Comparison of ENCODE assay signal across 9 mouse cellular contexts in the genomic region with DNA sequence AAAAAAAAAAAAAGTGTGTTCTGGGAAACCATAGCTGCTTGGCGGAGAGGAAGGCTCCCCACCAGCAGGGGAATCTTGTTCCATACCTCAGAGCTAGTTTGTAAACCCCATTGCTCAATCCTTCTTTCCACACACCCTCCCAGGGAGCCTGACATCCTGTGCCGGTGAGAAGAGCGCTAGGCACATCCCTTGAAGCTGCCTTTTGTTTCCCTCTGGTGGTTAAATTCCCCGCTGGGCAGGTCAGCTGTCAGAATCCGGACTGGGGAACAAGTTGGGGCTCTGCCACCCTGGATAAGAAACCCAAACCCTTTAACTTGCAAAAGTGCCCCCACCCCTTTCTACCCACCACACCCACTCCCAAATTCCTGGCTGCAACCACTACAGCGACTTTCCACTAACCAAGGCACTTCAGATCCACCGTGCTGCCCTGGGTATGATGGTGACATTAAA. TPM values are rescaled to one million over a fixed set of nuclear protein-coding genes. Genes with fewer than 3 reads are reported as not detected.
DNase-seq lines count a peak whose midpoint lies in the region; TF ChIP-seq lines count a peak whose summit lies in the region.
"Had no signal": no experiment of that assay in that cellular context is flagged by ENCODE, and none has a peak within 500 bp of the region (broad histone marks: within the 10 kb centered on the region; RNA-seq: fewer than 3 reads in every experiment).

No protein-coding gene starts in this region.

- WGBS in bone marrow, adult 2 months: 8% methylated on average over 7 of the region's 7 CpGs

- no peaks in the 10 kb centered on the region for H3K27me3 ChIP-seq in megakaryocyte, embryonic 14.5 days (replicated peaks)

- peak; percentile 50; the same call in 1 of the 2 replicates for TF ChIP-seq CTCF in bone marrow, adult 2 months (IDR thresholded peaks at IDR 0.05; ENCODE audit: control insufficient read depth, insufficient read depth, low read length)

- peaks cover 10% of the 10 kb centered on the region for H3K36me3 ChIP-seq in megakaryocyte, embryonic 14.5 days (replicated peaks; ENCODE audit: low read length)

- TF ChIP-seq POLR2A in bone marrow, adult 2 months (IDR thresholded peaks at IDR 0.05; ENCODE audit: borderline replicate concordance, control insufficient read depth, low read depth, low read length): no peak

- H3K27ac ChIP-seq in bone marrow, adult 2 months (ENCODE audit: control insufficient read depth, insufficient read depth, low read depth, low read length, poor library complexity): peak overlapping the region; percentile 66

- 0 out of 2 replicates have a peak, but pooled peaks cover 3% of the 10 kb centered on the region for H3K9me3 ChIP-seq in megakaryocyte, embryonic 14.5 days

- peaks cover 7% of the 10 kb centered on the region; the same call in 1 of the 2 replicates for H3K4me1 ChIP-seq in bone marrow, adult 2 months (ENCODE audit: control insufficient read depth, insufficient read depth, low read length)
- H3K4me1 ChIP-seq in megakaryocyte, embryonic 14.5 days: peaks cover 76% of the 10 kb centered on the region

- peak overlapping the region; percentile 11 for H3K4me3 ChIP-seq in bone marrow, adult 2 months (replicated peaks; ENCODE audit: control insufficient read depth, low read depth, low read length)
- H3K4me3 ChIP-seq in megakaryocyte, embryonic 14.5 days (replicated peaks): peak overlapping the region; percentile 94

- DNase-seq in cerebellum, adult 18-20 months: peak; percentile 4 to 6
- no peak for DNase-seq in cerebellum, adult 11 months
- DNase-seq in heart, adult 8-10 months (ENCODE audit: low spot score): peak; percentile 42
- peak; percentile 37 for DNase-seq in kidney, postnatal 14 days
- no peak for DNase-seq in right cerebral cortex, adult 18-20 months
- DNase-seq in frontal cortex, adult 2 months (ENCODE audit: extremely low spot score in 1 of 2, low spot score in 1 of 2): no peak

RNA-seq across cellular contexts. Expression of gene Ifitm3, which starts 2.2 kb away (rescaled TPM):
- polyA plus RNA-seq in bone marrow, adult 2 months (2011; ENCODE audit: insufficient read depth, insufficient read length, low replicate concordance, missing spikeins): 166 and 209 TPM in 2 replicates
- total RNA-seq in heart, adult 8-10 months (2022): 100 to 1,000 TPM in 1 of 4 experiments, 10 to 100 TPM in 3; 83.5 to 104 (median 88.4) TPM
- polyA plus RNA-seq in megakaryocyte, embryonic 14.5 days (2012; ENCODE audit: insufficient read depth, low replicate concordance): 28.6 and 151 TPM in 2 replicates
- polyA plus RNA-seq in frontal cortex, adult 2 months (2012; rRNA removed): 72.6 and 82.1 TPM in 2 replicates

RNA-seq across cellular contexts. Expression of gene Ifitm6, which starts 9.4 kb away (rescaled TPM):
- 195 and 524 TPM in 2 replicates for polyA plus RNA-seq in bone marrow, adult 2 months (2011; ENCODE audit: insufficient read depth, insufficient read length, low replicate concordance, missing spikeins)
- 1 to 10 TPM in 1 of 4 experiments, not detected in 3; 4.9 TPM for total RNA-seq in heart, adult 8-10 months (2022)
- 0.91 TPM in 1 of 2 replicates, not detected in the other for polyA plus RNA-seq in megakaryocyte, embryonic 14.5 days (2012; ENCODE audit: insufficient read depth, low replicate concordance)
- polyA plus RNA-seq in frontal cortex, adult 2 months (2012; rRNA removed): 0.86 and 1.0 TPM in 2 replicates
- total RNA-seq: MEL had no signal

RNA-seq across cellular contexts. Expression of gene Gm17387, which starts 20.6 kb away (rescaled TPM):
- not detected in 2 replicates for polyA plus RNA-seq in bone marrow, adult 2 months (2011; ENCODE audit: insufficient read depth, insufficient read length, low replicate concordance, missing spikeins)
- not detected for total RNA-seq in heart, adult 8-10 months (2022)
- not detected in 2 replicates for polyA plus RNA-seq in megakaryocyte, embryonic 14.5 days (2012; ENCODE audit: insufficient read depth, low replicate concordance)
- not detected in 2 replicates for polyA plus RNA-seq in frontal cortex, adult 2 months (2012; rRNA removed)
- total RNA-seq: MEL had no signal

RNA-seq across cellular contexts. Expression of gene Ifitm1, which starts 41.3 kb away (rescaled TPM):
- 32.8 and 82.9 TPM in 2 replicates for polyA plus RNA-seq in bone marrow, adult 2 months (2011; ENCODE audit: insufficient read depth, insufficient read length, low replicate concordance, missing spikeins)
- 1 to 10 TPM; 1.6 to 6.3 (median 5.0) TPM for total RNA-seq in heart, adult 8-10 months (2022)
- polyA plus RNA-seq in megakaryocyte, embryonic 14.5 days (2012; ENCODE audit: insufficient read depth, low replicate concordance): 27.5 and 76.2 TPM in 2 replicates
- 28.8 and 33.2 TPM in 2 replicates for polyA plus RNA-seq in frontal cortex, adult 2 months (2012; rRNA removed)

RNA-seq across cellular contexts. Expression of gene Ifitm2, which starts 52.5 kb away (rescaled TPM):
- polyA plus RNA-seq in bone marrow, adult 2 months (2011; ENCODE audit: insufficient read depth, insufficient read length, low replicate concordance, missing spikeins): 71.7 and 147 TPM in 2 replicates
- 100 to 1,000 TPM in 1 of 4 experiments, 10 to 100 TPM in 3; 86.2 to 101 (median 90.3) TPM for total RNA-seq in heart, adult 8-10 months (2022)
- polyA plus RNA-seq in megakaryocyte, embryonic 14.5 days (2012; ENCODE audit: insufficient read depth, low replicate concordance): 93.8 and 722 TPM in 2 replicates
- polyA plus RNA-seq in frontal cortex, adult 2 months (2012; rRNA removed): 46.6 and 48.9 TPM in 2 replicates

Comparison
In these comparisons a context has a peak if more than half of its experiments do, and no peak if none do; other contexts are left out.
1. DNase-seq: peak in cerebellum, adult 18-20 months (2 of 2), heart, adult 8-10 months (single experiment) and kidney, postnatal 14 days (single experiment); none in cerebellum, adult 11 months (single experiment), right cerebral cortex, adult 18-20 months (single experiment) and frontal cortex, adult 2 months (0 of 2).
2. RNA of gene Ifitm6, which starts 9.4 kb away (polyA plus RNA-seq): 195 to 524 TPM in bone marrow, adult 2 months; 0.86 to 1.0 TPM in frontal cortex, adult 2 months and 0.91 TPM in megakaryocyte, embryonic 14.5 days; every median in the first group is over 10 times any median in the second.